Mouse (Mus musculus): ENCODE results near the gene Lmtk2.
A peak's percentile ranks its signal among the peaks of the same experiment; 100 is the strongest.

The Lmtk2 gene

GRCm38 (mm10) chr5:144106130-144106510, 5.9 kb downstream of the Lmtk2 start:
- DNase-seq (ENCODE audit: extremely low read depth, low read depth) = no peak

GRCm38 (mm10) chr5:144109201-144109600, 9.0 kb downstream of the Lmtk2 start:
- DNase-seq (ENCODE audit: extremely low read depth, low read depth) = no peak

- DNase-seq (ENCODE audit: extremely low read depth, low read depth) = no peak
Observed at GRCm38 (mm10) chr5:144112574-144113438, 12.6 kb downstream of the Lmtk2 start.

- no peak for DNase-seq (ENCODE audit: extremely low read depth, low read depth)
Observed at GRCm38 (mm10) chr5:144114068-144114467, 13.8 kb downstream of the Lmtk2 start.

GRCm38 (mm10) chr5:144114970-144115627, 14.9 kb downstream of the Lmtk2 start:
- DNase-seq (ENCODE audit: extremely low read depth, low read depth) = no peak

GRCm38 (mm10) chr5:144115628-144115977, 15.4 kb downstream of the Lmtk2 start:
- no peak for DNase-seq (ENCODE audit: extremely low read depth, low read depth)

- DNase-seq (ENCODE audit: extremely low read depth, low read depth) = no peak
Observed at GRCm38 (mm10) chr5:144118271-144118670, 18.0 kb downstream of the Lmtk2 start.

GRCm38 (mm10) chr5:144119286-144119685, 19.1 kb downstream of the Lmtk2 start:
- DNase-seq (ENCODE audit: extremely low read depth, low read depth) = no peak

- DNase-seq (ENCODE audit: extremely low read depth, low read depth) = no peak
Observed at GRCm38 (mm10) chr5:144121489-144121888, 21.3 kb downstream of the Lmtk2 start.

GRCm38 (mm10) chr5:144125979-144126755, 25.9 kb downstream of the Lmtk2 start:
- DNase-seq (ENCODE audit: extremely low read depth, low read depth) = peak; percentile 53

- no peak for DNase-seq (ENCODE audit: extremely low read depth, low read depth)
Observed at GRCm38 (mm10) chr5:144143531-144143930, 43.3 kb downstream of the Lmtk2 start.

- DNase-seq (ENCODE audit: extremely low read depth, low read depth) = no peak
Observed at GRCm38 (mm10) chr5:144146898-144147297, 46.7 kb downstream of the Lmtk2 start.

- DNase-seq (ENCODE audit: extremely low read depth, low read depth) = no peak
Observed at GRCm38 (mm10) chr5:144149530-144149929, 49.3 kb downstream of the Lmtk2 start.

GRCm38 (mm10) chr5:144151270-144151669, 51.0 kb downstream of the Lmtk2 start:
- DNase-seq (ENCODE audit: extremely low read depth, low read depth) = no peak

GRCm38 (mm10) chr5:144154528-144154927, 54.3 kb downstream of the Lmtk2 start:
- DNase-seq (ENCODE audit: extremely low read depth, low read depth) = peak; percentile 47

- DNase-seq (ENCODE audit: extremely low read depth, low read depth) = no peak
Observed at GRCm38 (mm10) chr5:144158604-144159003, 58.4 kb downstream of the Lmtk2 start.

- no peak for DNase-seq (ENCODE audit: extremely low read depth, low read depth)
Observed at GRCm38 (mm10) chr5:144159137-144159536, 58.9 kb downstream of the Lmtk2 start.

GRCm38 (mm10) chr5:144162080-144162812, 62.0 kb downstream of the Lmtk2 start:
- DNase-seq (ENCODE audit: extremely low read depth, low read depth) = no peak

- no peak for DNase-seq (ENCODE audit: extremely low read depth, low read depth)
Observed at GRCm38 (mm10) chr5:144162813-144163517, 62.7 kb downstream of the Lmtk2 start.

GRCm38 (mm10) chr5:144165756-144166155, 65.5 kb downstream of the Lmtk2 start:
- no peak for DNase-seq (ENCODE audit: extremely low read depth, low read depth)

Data from MEL-GATA-1-ER (cell line).